Mouse (Mus musculus): ENCODE data around the gene Npas1.

Npas1 gene

GRCm38 (mm10) chr7:16418713-16419112 is 58.8 kb downstream of the Npas1 start:
- DNase-seq (ENCODE audit: low read depth, low spot score): no peak

GRCm38 (mm10) chr7:16417141-16417771 is 60.3 kb downstream of the Npas1 start:
- no peak for DNase-seq (ENCODE audit: low read depth, low spot score)

GRCm38 (mm10) chr7:16415426-16415825 is 62.1 kb downstream of the Npas1 start:
- no peak for DNase-seq (ENCODE audit: low read depth, low spot score)

- no peak for DNase-seq (ENCODE audit: low read depth, low spot score)
Measured at GRCm38 (mm10) chr7:16412930-16413329, 64.6 kb downstream of the Npas1 start.

- no peak for DNase-seq (ENCODE audit: low read depth, low spot score)
Measured at GRCm38 (mm10) chr7:16412220-16412896, 65.2 kb downstream of the Npas1 start.

- no peak for DNase-seq (ENCODE audit: low read depth, low spot score)
Measured at GRCm38 (mm10) chr7:16411100-16411499, 66.4 kb downstream of the Npas1 start.

- no peak for DNase-seq (ENCODE audit: low read depth, low spot score)
Measured at GRCm38 (mm10) chr7:16406978-16407377, 70.5 kb downstream of the Npas1 start.
